Mouse (Mus musculus): ENCODE measurements around the gene Hnf1b.
A peak's percentile ranks its signal among the peaks of the same experiment; 100 is the strongest.

Hnf1b gene

DNA sequence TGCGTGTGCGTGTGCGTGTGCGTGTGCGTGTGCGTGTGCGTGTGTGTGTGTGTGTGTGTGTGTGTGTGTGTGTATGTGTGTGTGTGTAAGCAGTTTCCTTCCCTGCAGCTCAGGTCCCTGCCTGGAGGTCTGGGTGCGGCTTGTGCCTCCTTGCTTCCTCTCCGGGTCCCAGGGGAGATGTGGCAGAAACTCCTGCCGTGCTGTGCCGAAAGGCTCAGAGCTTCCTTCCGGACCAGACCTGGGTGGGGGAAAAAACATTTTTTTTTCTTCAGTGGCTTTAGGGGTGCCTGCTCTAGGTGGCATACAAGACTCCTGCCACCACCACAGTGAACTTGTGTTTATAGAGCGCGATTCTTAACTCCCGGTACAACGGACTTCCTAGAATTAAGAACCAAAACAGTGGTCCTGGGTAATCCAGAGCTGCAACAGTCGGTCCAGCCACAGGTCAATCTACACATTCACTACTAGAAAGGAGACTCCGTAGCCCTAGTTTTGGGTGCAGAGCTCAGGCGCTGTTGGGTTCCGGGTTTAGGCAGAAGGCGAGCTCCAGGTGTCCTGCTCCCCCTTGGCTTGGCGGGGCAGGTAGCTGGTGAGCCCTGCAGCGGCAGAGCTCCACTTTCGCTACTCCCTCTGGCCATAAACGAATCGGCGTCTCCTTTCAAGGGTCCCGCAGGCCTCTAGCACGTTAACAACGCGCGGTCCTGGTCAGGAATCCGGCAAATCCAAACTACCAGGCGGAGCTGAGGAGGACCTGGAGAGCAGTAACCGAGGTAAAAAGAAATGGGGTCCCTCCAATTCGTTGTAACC is at the start of gene Hnf1b:
TSS of gene Hnf1b (plus strand) at position 535 of the 807 bp plus-strand sequence.
- DNase-seq, result no peak

DNA sequence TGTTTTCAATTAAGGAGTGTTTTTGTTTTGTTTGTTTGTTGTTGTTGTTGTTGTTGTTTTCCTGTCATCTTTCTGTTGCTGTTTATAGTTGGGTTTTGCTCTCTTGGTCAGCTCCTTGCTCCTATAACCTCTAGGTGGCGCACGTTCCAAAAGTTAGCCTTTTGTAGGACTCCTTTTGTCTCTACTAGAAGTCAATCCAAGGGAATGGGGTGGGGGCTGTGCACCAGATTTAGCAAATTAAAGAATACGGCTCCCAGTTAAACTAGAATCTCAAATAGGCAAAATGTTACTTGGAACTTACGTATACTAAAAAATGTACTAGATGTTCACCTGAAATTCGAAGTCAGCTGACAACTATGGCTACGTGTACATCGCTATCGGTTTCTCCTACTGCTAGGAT is 47.7 kb upstream of the Hnf1b start:
- peak; percentile 18 for DNase-seq

DNA sequence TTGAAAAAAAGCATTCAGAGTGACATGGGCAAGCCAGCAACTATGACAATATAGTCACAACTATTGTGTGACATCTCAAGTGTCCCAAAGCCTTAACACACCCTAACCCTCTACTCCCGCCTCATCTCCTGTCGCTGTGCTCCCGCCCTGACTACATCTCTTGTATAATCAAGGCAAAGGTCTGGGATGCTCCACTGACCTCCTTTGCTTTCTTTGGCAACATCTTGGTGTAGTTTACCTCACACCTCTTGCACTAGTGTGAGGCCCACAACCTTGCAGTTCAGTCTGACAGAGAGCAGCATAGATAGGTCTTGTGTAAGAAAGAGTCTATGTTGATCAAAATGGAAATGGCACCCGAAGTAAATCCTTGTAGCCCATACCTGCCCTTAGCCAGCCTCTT is 47.3 kb upstream of the Hnf1b start:
- DNase-seq, result no peak

DNA sequence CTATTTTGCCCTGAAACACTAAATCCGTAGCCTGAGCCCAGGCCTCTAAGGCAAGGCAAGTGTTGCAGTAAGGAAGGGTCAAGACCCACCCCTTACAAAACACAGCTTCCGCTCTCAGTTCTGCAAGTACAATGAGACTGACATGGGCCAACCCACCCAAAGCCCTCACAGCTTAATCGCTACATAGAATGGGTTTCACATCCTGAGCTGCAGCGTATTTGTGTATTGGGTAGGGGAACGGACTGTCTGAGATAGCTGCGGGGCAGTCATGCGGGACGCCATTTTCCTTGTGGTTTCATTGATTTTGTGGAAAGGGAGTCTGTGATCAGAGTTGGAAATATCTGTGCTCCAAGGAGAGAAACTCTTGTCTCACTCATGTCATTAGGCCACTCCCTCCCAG is 39.4 kb upstream of the Hnf1b start:
- no peak for DNase-seq

DNA sequence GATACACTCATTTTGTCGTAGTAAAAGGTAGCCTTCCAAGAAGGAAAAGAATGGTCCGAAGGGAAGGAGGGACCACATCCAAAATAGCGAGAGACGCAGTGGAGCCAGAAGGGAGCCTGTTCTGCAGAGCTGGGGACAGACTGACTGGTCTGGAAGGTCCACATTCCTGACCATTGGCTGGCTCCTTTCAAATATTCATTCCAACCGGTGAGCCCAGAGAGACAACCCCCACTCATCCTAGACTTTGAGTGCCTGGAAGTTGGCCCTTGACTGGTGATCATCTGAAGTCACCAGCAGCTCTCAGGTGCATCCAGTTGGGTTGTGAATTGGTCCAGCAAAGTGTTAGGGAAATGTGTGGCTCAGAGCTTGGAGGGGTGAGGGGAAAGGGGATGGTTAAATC is 34.7 kb upstream of the Hnf1b start:
- no peak for DNase-seq

DNA sequence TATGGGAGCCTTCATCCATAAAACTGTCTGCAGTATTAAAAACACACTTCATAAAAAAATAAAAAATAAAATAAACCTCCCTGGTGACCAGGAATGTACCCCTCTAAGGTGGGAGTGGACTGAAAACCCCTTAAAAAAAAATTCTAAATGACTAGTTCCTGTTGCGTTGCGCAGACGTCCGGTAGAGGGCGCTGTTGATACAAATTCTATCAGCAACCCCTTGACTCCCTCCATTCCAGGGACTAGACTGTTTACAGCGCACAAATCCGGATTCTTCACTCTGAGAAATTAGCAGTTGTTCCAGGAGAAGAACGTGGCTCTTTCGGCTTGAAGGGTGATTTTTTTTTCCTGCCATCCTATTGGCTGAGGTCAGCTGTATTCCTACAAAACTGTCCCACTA is 34.2 kb upstream of the Hnf1b start:
- DNase-seq, result peak; percentile 59

DNA sequence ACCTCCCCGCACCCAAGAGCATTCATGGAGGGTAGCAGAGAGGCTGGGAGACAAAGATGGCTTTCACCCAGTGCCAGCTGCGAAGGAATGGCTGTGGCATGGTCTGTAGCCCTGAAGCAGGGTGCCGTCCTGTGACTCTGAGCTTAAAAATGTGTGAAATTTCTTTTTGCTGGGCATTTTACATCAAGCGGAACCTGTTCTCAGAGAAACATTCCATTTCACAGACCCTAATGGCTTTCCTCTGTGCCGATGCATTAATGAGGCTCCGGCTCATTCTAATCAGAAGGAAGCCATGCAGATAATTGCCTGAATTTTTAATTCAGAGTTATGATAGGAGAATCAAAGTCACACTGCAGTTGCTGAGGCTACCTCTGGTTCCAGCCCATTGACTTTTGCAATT is 32.8 kb upstream of the Hnf1b start:
- DNase-seq, result no peak

DNA sequence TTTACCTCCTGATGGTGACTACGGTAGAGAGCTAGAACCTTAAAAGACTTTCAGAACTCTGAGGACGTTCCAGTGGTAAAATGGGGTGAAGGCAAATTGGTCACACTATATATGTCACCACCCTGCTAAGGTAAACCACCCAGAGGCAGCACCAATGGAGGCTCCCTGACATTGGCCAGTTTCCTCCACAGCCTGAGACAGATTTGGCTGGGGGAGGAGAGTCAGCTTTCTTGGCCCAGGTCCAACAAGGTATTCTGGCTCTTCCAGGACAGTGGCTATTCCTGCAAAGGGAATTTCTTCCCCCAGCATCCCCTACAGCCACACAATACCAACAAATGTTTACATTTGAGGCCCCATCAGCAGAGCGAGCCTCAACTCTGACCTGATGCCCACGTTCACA is 31.9 kb upstream of the Hnf1b start:
- DNase-seq, result no peak

DNA sequence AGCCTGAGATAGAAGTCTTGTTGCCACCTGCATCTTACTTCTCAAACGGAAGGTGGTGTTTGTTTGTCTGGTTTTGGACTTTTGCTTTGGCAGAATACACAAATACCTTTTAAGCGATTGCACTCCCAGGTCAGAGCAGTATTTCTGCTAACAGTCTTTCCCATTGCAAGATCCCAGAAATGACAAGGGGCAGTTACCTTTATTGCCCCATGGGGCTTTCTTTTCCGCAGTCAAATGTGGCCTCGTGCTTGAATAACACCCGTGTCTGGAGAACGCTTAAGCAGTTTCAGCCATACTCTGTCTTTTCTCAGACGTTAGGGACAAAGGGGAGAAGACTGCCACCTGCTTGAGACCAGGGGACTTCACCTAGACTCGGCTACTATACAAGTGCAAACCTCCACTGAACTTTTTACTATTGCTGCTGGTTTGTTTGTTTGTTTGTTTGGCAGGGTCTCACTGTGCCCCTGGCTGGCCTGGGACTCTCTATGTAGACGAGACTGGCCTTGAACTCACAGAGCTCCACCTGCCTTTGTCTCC is 31.2 kb upstream of the Hnf1b start:
- no peak for DNase-seq

DNA sequence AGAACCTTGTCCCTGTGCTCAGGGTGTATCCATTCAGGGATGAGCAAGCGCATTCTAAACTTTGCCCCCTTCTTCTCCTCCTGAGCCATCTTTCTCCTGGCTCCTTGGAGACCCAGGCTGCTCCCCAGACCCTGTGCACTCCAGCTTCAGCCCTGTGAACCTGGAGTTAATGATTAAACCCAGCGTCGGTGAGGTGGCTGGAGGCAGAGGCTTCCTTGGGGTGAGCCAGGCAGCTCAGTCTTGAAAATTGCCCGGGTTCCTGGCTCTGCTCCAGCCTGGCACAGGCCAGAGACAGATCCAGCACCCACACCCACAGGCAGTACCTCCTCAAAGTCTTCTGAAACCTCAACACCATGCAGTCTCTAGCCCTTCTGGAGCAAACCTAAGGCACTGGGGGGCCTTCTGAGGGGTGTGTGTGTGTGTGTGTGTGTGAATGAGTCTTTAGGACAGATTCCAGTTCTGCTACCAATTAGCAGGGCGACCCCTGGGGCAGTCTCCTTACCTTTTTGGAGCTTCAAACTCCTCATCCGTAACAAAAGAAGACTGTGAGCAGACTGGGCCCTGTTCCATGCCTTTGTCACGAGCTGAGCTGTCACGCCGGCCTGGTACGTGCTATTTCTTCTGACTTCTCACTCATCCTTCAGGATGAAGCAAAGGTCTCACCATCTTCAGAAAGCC is 29.9 kb upstream of the Hnf1b start:
- DNase-seq, result no peak

DNA sequence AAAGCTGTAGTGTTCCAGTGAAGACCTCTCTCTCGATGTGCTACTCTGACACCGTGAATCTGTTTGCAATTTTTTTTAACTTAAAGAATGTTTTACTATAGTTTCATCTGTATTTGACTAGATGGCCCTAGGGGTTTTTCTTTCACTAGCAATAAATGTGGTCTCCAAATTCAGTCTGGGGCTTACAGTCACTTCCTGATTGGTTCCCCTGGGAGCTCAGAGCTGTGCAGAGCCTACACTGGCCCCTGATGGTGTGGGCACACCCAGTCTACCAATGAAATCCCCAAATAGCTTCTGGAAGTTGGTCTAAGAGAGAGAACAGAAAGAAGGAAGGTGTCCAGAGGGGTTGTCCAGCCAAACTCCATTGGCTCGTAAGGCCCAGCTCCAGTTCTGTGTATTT is 23.7 kb upstream of the Hnf1b start:
- DNase-seq, result no peak

DNA sequence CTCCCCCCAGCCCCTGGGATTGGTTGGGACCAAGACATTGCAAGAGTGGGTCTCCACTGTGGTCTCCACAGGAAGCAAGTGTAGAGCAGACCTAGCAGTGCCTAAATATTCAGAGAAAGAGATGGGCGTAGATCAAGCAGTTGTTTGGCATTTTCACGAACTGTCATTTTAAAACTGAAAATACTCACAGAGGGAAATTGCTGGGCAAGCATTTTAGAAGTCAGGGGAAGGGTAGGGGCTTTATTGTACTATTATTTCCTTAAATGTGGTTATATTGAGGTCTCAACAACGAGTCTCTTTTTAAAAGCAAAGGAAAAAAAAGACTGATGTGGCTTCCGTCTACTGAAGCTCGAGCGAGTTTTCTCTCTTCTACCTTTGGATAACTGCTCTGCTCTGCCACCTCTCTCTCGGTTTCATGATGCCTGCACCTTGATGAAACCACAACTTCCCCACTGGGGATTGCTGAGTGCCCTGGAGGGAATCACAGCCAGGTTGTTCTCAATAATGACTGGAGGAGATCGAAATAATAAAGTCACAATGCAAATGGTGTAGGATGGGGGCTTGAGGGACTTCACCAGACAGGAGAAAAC is 21.2 kb upstream of the Hnf1b start:
- DNase-seq, result no peak

DNA sequence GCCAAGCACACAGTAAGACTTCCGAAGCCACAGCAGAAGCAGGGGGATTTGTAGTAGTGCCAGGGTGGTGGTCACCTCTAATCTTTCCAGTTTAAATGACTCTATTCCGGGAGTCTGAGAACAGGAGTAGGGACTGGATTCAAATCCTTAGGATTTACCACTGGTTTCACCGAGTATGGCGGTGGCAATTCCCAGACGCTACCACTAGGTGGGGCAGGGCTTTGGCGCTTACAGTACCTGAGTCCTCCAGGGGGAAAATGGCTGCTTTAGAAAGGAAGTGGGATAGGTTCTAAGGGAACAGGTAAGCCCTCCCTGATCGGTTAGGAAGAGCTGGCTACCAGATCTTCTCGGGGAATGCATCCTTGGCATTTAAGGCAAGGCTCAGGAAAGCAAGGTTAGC is 17.5 kb upstream of the Hnf1b start:
- DNase-seq, result peak; percentile 29

DNA sequence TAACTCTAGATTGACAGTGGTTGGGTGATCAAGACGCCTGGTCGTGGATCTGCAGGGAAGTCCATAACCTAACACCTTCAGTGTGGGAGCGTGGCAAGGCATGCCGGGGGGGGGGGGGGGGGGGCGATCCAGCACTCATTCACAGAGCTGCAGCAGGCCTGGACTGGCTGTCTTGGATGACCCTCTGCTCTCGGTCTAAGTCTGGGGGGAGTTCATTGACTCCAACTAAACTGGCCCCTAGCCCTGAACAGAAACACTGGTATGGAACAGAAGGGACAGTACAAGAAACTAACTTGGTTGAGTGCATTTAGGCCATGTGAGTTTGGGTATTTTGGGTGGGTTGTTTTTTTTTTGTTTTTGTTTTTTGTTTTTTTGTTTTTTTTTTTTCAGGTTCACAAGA is 16.3 kb upstream of the Hnf1b start:
- no peak for DNase-seq

DNA sequence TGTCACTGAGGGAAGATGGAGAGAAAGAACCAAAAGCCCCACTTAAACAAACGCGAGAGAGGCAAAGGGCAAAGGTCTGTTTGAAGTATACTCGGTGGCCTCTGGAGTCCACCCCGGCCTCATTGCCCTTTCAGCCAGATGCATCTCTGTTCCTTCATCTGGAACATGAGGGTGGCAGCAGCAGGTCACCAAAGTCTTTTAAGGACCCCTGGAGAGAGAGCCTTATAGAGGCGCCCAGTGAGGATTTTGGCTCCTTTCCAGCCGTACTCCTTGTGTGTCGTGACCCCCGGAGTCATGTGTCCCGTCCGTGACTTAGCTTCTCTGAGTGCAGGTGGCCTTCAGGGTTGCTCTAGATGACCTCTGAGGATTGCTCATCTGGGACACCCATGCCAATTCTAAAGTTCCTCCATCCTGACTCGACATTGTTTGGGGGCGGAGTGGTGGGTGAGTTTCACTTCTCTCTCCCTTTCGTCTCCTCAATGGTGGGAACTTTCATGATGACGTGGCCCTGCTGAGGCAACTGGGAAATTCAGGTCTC is 15.8 kb upstream of the Hnf1b start:
- DNase-seq, result no peak

DNA sequence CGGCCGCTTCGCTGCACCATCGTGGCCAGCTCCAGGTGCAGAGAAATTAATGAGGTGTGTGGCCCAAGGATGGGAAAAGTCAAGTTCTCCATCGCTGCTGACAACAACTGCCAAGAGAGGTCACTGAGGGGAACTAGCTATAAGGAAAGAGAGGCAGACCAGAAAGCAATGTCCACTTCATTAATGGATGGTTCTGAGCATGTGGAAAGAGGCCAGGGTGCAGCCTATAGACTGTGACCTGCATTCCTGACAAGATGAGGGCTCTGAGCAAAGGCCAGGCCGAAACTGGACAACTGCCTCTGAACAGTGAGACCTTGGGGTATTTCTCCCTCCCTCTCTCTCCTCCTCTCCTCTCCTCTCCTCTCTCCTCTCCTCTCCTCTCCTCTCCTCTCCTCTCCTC is 10.4 kb upstream of the Hnf1b start:
- DNase-seq, result no peak

DNA sequence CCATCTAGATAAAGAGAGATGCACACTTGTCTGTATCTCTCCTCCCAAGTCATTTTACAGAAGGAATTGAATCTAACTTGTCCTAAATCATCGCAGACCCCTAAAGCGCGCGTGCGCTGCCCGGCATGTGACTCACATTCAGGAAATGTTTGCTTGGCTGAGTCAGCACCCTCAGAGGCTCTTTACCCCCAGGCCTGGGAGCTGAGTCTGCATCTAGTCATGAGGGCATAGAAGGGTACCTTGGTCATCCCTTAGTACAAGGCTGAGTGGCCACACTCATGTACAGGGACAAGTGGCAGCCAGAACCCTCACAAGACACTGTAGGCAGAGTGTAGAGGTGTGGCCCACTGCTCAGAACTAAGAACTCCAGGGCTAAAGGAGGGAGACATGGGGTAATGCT is 6.3 kb upstream of the Hnf1b start:
- no peak for DNase-seq

DNA sequence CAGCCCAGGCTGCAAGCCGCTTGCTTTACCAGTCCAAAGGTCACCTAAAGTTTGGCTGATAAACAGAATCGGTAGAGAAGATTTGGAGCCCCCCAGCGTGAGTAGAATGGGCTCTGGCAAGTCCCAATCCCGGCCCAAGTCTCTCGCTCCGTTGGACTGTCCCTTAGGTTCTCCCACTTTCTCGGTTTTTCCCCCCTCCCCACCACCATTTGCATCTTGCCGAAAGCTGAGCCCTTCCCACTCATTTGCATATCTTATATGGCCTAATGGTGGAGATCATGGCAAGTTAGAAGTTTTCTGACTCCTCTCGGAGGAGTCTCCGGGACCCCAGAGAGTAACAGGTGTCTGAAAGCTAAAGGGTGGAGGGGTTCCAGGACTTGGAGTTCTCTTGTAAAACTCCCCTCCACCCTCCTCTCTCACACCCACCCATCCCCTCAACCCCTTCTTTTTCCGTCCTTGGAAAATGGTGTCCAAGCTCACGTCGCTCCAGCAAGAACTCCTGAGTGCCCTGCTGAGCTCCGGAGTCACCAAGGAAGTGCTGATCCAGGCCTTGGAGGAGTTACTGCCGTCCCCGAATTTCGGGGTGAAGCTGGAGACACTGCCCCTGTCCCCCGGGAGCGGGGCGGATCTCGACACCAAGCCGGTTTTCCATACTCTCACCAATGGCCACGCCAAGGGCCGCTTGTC is 866 bp downstream of the Hnf1b start:
- DNase-seq, result no peak

DNA sequence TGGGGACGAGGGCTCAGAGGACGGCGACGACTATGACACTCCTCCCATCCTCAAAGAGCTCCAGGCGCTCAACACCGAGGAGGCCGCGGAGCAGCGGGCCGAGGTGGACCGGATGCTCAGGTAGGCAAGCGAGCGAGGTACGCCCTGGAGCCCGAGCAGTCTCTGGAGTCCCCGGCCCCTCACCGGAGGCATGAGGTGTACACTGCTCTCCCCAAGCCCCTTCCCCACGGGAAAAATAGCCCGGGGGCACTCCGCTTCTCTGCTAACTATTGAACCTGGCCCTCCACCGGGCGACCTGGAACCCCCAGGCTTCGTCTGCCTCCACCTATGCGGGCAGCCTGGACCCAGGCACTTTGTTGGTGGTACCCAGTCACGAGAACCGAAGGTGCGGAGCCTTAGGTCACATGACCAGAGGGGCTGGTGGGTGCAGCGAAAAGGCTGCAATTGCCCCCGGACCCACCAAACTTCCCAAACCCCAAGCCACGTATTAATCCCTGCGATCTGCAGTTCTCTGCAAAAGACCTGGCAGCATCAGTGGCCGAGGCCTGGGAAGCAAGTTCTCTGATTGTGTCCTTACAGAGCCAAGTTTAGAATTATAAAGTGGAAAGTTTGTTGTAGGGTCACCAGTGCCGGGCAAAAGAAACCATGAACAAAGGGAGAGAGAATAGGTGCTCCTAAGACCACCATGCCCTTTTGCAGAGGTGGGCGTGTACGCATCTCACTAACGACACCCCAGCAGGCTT is 1.6 kb downstream of the Hnf1b start:
- DNase-seq, result no peak

DNA sequence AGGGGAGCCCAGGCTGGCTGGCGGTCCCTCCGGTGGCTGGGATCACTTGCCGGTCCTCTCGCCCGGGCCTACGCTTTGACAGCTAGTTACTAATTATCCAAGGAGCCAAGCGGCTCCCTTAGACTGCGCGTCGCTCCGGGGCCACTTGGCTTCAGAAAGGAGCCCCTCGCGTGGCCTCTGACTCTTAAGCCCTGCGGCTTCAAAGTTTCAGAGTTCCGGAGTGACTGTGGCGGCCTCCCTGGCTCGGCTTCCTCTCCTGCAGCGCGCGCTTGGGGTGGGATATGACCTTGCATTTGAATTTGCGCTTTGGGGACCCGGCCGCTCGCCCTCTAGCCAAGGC is 2.1 kb downstream of the Hnf1b start:
- DNase-seq, result no peak

DNA sequence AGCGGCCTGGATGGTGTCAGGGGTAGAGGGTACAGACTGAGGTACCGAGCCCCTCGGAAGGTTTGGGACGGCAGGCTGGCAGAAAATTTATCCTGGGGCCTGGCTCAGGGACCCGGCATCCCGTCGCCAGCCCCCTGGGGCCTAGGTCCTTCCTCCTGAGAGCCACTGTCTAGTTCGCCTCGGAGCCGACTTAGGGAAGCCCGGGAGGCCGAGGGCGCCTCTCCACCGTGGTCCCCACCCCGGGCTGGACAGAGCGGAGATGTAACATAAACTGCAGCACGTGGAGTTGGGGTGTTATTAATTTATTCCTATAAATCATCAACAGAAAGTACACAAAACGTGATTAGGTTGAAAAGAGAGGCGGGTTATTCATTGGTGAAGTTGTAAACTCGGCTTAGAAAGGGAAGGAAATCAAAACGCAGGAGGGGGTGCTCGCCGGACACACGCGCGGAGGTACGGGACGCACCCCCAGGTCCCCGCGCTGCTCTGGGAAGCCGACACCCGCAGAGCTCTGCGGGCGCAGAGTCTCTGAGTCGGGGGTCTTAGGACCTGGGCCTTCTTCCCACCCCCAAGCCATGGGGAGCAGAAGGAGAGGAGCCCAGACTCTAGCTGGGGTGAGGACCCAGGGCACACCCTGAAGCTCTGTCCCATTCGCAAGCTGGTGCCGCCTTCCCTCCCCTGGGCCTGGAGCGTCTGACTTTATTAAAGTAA is 2.8 kb downstream of the Hnf1b start:
- no peak for DNase-seq

DNA sequence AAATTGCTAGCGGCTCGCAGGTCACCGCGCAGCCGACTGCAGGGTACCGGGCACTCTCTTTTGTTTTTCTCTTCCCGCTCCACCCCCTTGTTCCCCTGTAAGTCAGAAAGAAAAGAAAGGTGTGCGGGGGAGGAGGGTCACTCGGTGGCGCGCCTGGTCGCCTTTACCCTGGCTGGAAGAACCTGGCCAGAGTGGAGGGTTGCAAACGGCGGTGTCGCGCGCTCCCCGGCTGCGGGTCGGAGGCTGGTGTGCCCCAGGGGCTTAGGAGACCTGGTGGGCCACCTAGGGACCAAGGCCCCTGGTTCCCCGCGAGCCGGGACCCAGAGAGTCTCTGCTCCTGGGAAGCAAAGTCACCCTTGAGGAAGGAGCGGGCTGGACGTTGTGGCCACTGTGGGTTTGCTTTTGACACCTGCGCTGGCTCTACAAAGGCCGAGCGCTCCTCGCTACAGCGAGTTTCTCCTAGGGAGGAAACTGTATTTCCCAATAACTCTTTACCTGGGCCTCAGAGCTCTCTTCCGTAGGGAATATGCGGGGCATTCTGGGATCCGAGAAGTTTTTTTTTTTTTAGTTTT is 3.4 kb downstream of the Hnf1b start:
- DNase-seq, result no peak

Measured in right cerebral cortex, postnatal 14 days (tissue).